Mouse (Mus musculus) G1E (cell line): ENCODE measurements around the gene Cdx2. TPM values are rescaled to one million over a fixed set of nuclear protein-coding genes. Genes with fewer than 3 reads are reported as not detected.

Source experiments
- ATAC-seq: 2 replicates; pipeline ENCODE4 v1.8.0; 2016; ENCODE audit warnings: mild to moderate bottlenecking; ENCODE audit not compliant: insufficient number of reproducible peaks, poor library complexity, low FRiP score, severe bottlenecking; ENCODE audit errors: extremely low read depth
- DNase-seq: peaks from one replicate; pipeline ENCODE4 v3.0.0; 2012; ENCODE audit warnings: low spot score
- H3K27me3 ChIP-seq: 2 replicates; pipeline ENCODE4 v1.6.1; 2012; ENCODE audit warnings: mild to moderate bottlenecking, low read length, inconsistent platforms; ENCODE audit not compliant: insufficient read depth
- H3K36me3 ChIP-seq: replicated peaks from 2 replicates; pipeline ENCODE3; 2012; ENCODE audit warnings: mild to moderate bottlenecking, inconsistent platforms
- H3K4me1 ChIP-seq: 2 replicates; pipeline ENCODE4 v1.6.1; 2012; ENCODE audit warnings: low read depth, low read length, inconsistent platforms, mixed read lengths; ENCODE audit not compliant: insufficient read depth
- H3K4me3 ChIP-seq: 2 replicates; pipeline ENCODE4 v1.5.1; 2012; ENCODE audit warnings: low read depth, mild to moderate bottlenecking, inconsistent platforms, low read length, moderate library complexity, mixed read lengths
- H3K9me3 ChIP-seq: replicated peaks from 2 replicates; pipeline ENCODE4 v1.6.1; 2012; ENCODE audit warnings: inconsistent platforms
- CTCF ChIP-seq: IDR thresholded peaks from 2 replicates; pipeline ENCODE4 v1.5.1; 2012; ENCODE audit warnings: low read depth, low read length, inconsistent platforms, mixed read lengths
- GATA1 ChIP-seq: IDR thresholded peaks from 2 replicates; pipeline ENCODE4 v1.6.1; 2012; ENCODE audit warnings: borderline replicate concordance, low read length, inconsistent platforms, mixed read lengths
- GATA2 ChIP-seq: IDR thresholded peaks from 2 replicates; pipeline ENCODE4 v1.6.1; 2012; ENCODE audit warnings: low read depth, low read length, inconsistent platforms, borderline replicate concordance
- POLR2AphosphoS5 ChIP-seq: IDR thresholded peaks from 2 replicates; pipeline ENCODE4 v1.6.1; 2012; ENCODE audit warnings: low read depth, low read length, inconsistent platforms; ENCODE audit not compliant: insufficient replicate concordance
- TAL1 ChIP-seq: conservative IDR thresholded peaks from 2 replicates; pipeline ENCODE4 v1.6.1; 2012; ENCODE audit warnings: low read depth, low read length, inconsistent platforms, mixed read lengths
- polyA plus RNA-seq: library from polyadenylated mRNA; stranded (reverse); fragments of >175 nt; gene quantifications from 2 replicates; pipeline ENCODE4 v1.2.3, GENCODE M21; 2012
- total RNA-seq, 2 experiments: library from RNA; stranded (forward) in 1 of 2; stranded (reverse) in 1 of 2; fragments of 200-1000 nt in 1 of 2; fragments of >200 nt in 1 of 2; fragmentation: Nextera tagmentation in 1 of 2; gene quantifications; 2 replicates each; pipeline ENCODE4 v1.2.3; 2014 to 2017

Gene Cdx2
- total and polyA plus RNA-seq, 3 experiments, result not detected

DNA sequence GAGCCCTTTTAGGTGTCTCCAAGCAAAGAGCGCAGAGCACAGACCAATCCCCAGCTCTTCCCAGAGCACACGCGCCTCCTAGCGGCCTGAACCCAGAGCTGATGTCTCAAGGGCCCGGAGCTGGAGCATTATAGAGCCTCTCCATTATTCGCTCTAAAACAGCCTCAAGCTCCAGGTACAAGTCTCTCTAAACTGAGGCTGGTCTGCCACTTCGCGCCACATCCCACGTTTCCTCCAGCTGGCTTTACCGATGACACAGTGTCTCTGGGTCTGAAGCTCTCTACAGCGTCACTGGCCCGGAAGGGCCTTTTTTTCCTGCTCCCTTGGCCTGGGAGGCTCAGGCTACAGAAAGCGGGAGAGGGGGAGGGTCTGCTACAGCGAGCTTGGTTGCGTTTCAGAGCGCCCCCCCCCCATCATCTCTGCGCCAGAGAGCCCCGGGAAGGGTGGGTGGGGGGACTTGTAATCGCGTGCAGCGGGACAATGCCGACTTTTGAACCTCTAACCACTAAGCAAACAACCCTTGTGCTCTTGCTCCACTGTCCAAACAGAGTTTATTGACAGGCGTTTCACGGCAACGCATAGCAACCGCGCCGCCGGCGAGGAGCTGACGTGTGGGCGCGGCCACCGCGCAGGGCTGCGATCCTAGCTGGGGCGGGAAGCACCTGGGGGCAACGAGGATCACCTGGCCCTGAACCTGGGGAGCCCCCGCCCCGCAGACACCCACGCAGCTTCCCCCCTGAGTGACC lies 7.6 kb downstream of the Cdx2 start:
- peaks cover 53% of the 10 kb centered on the region for H3K27me3 ChIP-seq
- no peak for DNase-seq
- H3K36me3 ChIP-seq, result no peaks in the 10 kb centered on the region
- H3K4me1 ChIP-seq, result no peaks in the 10 kb centered on the region
- TF ChIP-seq TAL1, result no peak
- no peak for TF ChIP-seq GATA2
- no peak for TF ChIP-seq POLR2AphosphoS5
- TF ChIP-seq CTCF, result no peak
- no peak for TF ChIP-seq GATA1
- H3K4me3 ChIP-seq, result no peak overlapping the region
- ATAC-seq, result no peak
- H3K9me3 ChIP-seq, result no peaks in the 10 kb centered on the region

DNA sequence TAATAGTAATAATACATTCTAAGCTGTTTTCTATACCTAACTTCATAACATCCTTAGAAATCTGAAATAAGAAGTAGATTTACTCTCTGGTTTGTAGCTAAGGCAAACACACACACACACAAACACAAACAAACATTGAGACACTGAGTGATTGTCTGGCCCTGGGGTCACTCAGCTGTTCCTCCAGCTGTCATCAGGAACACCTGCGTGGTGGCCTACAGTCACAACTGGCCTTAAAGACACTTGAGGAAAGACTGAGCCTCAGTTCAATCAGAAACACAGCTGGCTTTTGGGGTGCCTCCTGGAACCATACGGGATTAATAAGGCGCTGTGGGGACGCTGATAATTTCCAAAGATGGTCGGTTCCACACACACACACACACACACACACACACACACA lies 9.8 kb downstream of the Cdx2 start:
- TF ChIP-seq TAL1 (no peak), GATA1 (no peak), POLR2AphosphoS5 (no peak), CTCF (no peak), GATA2 (no peak)
- no peak for ATAC-seq
- Histone ChIP-seq H3K4me1 (no peaks in the 10 kb centered on the region; the same call in 1 of the 2 replicates), H3K9me3 (no peaks in the 10 kb centered on the region), H3K4me3 (no peak overlapping the region), H3K36me3 (no peaks in the 10 kb centered on the region), H3K27me3 (peaks cover 42% of the 10 kb centered on the region)
- DNase-seq, result no peak

DNA sequence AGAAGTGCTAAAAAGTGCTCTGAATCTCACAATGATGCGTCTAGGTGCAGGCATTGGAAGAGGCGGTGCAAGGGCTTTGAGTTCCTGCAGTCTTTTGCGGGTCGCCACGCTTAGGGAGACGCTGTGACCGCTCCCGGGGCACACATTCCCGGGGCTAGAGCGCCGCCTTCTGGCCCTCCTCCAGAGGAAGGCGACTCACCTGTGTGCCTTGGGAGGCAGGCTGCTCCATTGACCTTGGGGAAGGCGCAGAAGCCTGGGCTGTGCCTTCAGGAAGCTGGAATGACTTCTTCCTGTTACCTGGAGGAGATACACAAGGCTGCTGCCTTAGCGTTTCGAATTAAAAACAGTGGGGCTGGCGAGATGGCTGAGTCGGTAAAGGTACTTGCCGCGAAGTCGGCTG lies 12.9 kb downstream of the Cdx2 start:
- no peaks in the 10 kb centered on the region; the same call in 1 of the 2 replicates for H3K4me1 ChIP-seq
- H3K9me3 ChIP-seq, result no peaks in the 10 kb centered on the region
- ATAC-seq, result no peak
- peaks cover 19% of the 10 kb centered on the region for H3K27me3 ChIP-seq
- no peak for DNase-seq
- H3K36me3 ChIP-seq, result no peaks in the 10 kb centered on the region
- TF ChIP-seq GATA1 (no peak), TAL1 (no peak), GATA2 (no peak), POLR2AphosphoS5 (no peak)
- H3K4me3 ChIP-seq, result no peak overlapping the region

DNA sequence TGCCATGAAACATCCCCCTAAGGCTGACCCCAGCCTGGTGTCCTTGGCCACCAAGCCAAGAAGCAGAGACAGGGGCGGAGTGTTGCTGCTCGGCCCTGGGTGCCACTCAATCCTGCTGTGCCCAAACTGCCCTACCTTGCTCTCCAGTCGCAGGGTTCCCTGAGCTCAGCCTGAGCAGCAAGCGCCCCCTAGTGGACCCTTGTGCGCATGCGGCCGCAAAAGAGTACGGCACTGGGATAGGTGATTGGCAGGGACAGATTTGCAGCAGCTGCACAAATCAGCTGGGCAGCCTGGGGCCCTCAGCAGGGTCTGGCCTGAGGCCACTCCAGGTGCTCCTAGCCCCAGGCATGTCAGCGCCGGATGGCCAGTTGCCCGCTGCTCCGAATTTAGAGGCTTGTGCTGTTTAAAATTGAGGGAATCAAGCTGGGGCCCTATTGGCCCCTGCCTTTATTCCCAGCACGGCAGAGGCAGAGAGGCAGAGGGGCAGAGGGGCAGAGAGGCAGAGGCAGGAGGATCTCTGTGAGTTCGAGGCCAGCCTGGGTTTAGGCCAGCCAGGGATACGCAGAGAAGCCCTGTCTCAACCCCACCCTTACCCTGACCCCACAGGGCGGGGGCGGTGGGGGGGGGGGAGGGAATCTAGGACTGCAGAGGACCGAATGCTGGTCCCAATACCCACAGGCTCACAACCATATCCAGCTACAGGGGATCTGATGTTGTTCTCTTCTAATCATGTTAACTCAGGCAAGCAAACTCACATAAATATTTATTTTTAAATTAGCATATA lies 13.8 kb downstream of the Cdx2 start:
- H3K27me3 ChIP-seq, result peaks cover 17% of the 10 kb centered on the region
- no peaks in the 10 kb centered on the region for H3K36me3 ChIP-seq
- ATAC-seq, result peak; percentile 66
- H3K4me1 ChIP-seq, result no peaks in the 10 kb centered on the region; the same call in 1 of the 2 replicates
- no peaks in the 10 kb centered on the region for H3K9me3 ChIP-seq
- DNase-seq, result peak; percentile 45
- TF ChIP-seq GATA2, result no peak
- no peak for TF ChIP-seq TAL1
- TF ChIP-seq GATA1, result no peak
- no peak for TF ChIP-seq POLR2AphosphoS5
- TF ChIP-seq CTCF, result peak; percentile 82
- no peak overlapping the region for H3K4me3 ChIP-seq

DNA sequence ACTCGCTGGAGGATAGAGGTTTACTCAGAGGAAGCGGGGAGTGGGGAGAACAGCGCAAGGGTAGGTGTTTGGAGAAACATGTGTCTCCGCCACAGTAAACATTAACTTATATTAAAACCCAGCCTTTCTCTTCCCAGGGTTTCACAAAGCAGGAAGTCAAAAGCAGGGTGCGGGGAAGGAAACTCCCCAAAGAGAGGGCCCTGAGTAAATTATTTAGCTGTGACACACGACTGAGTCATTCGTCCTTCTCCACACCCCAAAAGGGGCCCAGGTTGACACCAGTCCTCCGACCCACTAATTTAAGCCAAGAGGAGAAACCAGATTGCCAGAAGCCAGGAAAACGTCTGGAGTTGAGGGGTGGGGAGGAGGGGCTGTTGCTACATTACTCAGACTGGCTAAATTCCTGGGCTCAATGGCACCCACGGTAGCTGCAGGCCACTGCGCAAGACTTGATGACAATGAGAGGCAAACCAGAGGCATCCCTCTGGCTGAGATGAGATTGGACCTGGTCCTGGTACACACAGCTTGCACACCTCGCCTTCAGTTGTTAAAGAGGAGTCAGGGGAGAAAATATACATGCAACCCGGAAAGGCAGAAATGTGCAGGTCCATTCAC lies 14.5 kb downstream of the Cdx2 start:
- DNase-seq (no peak), ATAC-seq (no peak)
- Histone ChIP-seq H3K27me3 (peaks cover 17% of the 10 kb centered on the region), H3K36me3 (no peaks in the 10 kb centered on the region), H3K4me1 (no peaks in the 10 kb centered on the region; the same call in 1 of the 2 replicates), H3K4me3 (no peak overlapping the region), H3K9me3 (no peaks in the 10 kb centered on the region)
- TF ChIP-seq GATA2 (no peak), POLR2AphosphoS5 (no peak), CTCF (no peak), GATA1 (no peak), TAL1 (no peak)

DNA sequence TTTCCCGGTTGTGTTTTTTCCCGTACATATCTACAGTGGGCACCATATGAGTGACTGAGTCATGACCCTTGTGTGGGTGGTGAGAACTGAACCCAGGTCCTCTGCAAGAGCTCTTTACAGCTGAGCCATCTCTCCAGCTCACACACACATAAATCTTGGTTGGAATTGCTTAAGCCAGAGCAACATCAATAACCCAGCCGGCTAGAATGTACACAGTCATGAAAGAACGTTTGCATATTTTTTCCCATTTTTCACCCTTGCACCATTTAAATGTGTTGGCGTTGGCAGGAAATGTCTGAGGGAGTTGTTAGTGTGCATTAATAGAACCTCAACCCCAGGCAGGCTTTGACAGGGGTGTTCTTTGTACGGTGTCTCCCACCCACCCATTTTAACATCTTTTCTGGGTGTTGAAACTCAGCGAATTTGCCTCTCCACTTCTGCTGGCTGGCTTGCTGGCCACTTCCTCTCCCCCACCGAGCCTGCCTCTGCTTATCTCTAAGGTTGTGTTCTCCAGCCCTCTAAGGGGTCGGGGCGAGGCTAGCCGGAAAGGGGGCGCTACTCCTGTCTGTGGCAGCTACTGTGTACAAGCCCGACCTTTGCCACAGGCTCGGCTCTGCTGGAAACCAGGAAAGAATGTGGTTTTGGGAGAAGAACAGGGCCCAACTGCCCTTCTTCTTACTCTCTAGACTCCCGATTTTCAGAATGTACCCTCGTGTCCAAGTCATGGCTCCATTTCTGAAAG lies 15.1 kb downstream of the Cdx2 start:
- Histone ChIP-seq H3K4me1 (no peaks in the 10 kb centered on the region; the same call in 1 of the 2 replicates), H3K36me3 (no peaks in the 10 kb centered on the region), H3K27me3 (peaks cover 17% of the 10 kb centered on the region), H3K9me3 (no peaks in the 10 kb centered on the region), H3K4me3 (no peak overlapping the region)
- no peak for TF ChIP-seq GATA1
- TF ChIP-seq POLR2AphosphoS5, result no peak
- no peak for TF ChIP-seq GATA2
- TF ChIP-seq CTCF, result no peak
- no peak for TF ChIP-seq TAL1
- DNase-seq (no peak), ATAC-seq (no peak)
